Mouse (Mus musculus): ENCODE measurements around the gene Col6a2. TPM values are rescaled to one million over a fixed set of nuclear protein-coding genes. Genes with fewer than 3 reads are reported as not detected.

Col6a2 gene
- not detected in 4 replicates for total RNA-seq (2023)

DNA sequence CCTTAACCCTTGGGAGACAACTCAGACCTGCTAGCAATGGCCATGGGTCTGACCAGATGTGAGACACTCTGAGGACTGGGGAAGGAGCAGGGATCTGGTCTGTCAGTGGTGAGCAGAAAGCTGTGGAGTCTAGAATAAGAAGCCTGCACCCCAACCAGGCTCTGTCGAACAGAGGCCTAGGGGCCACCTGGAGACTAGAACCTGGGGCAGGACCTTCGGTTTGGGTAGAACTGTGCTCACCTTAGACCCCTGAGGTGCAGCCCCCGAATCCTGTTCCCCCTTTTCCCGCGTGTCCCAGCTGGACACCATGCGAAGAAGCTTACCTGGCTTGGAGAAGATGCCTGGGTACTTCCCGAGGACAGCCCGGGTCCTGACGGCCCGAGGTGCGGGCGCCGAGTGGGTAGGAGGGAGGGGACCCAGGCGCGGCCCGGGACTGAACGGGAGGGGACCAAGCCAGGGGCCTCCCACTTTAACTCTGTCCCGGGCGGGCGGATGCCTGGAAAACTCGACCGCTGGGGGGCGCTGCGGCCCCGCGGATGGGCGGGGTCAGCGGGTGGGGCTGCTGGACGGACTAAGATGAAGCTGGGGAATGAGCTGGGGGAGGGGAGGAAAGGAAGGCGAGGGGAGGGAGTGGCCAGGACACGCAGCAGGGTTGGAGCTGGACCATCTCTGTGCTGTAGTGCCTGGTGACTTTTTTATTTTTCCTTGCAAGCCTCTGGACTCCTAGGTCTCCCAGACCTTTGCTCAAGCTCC lies at the start of gene Col6a2:
Col6a2 (minus strand) TSS at position 703 of the 753 bp plus-strand sequence.

GRCm38 (mm10) chr10:76575374-76575773 lies 48.1 kb downstream of the Col6a2 start, which contains the start of gene Ftcd:
TSS of gene Ftcd (plus strand) at chr10:76575648.

GRCm38 (mm10) chr10:76561972-76562371 lies 61.5 kb downstream of the Col6a2 start, which contains the start of gene Spatc1l:
TSS of gene Spatc1l (plus strand) at chr10:76562272.

Other genes with a start within 250 kb of the Col6a2 start
- gene AC141477.1, start 183.2 kb downstream of the Col6a2 start, total RNA-seq (2023): 5.2 to 28.2 TPM (median 11.7 TPM) in 4 replicates
- gene Pcnt, start 180.8 kb downstream of the Col6a2 start, total RNA-seq (2023): 57.8 to 72.5 TPM (median 63.6 TPM) in 4 replicates
- not detected in 4 replicates for gene 2610028H24Rik, start 174.5 kb downstream of the Col6a2 start, total RNA-seq (2023)
- gene Mcm3ap, start 154.7 kb downstream of the Col6a2 start, total RNA-seq (2023): 66.9 to 82.3 TPM (median 73.1 TPM) in 4 replicates
- 1.2 to 2.1 TPM (median 1.6 TPM) in 4 replicates for gene Ybey, start 154.5 kb downstream of the Col6a2 start, total RNA-seq (2023)
- 11.9 to 28.3 TPM (median 18.9 TPM) in 4 replicates for gene Lss, start 92.0 kb downstream of the Col6a2 start, total RNA-seq (2023)
- gene Spatc1l, start 61.4 kb downstream of the Col6a2 start, total RNA-seq (2023): not detected in 4 replicates
- not detected in 4 replicates for gene Ftcd, start 48.0 kb downstream of the Col6a2 start, total RNA-seq (2023)
- gene Col6a1, start 102.5 kb upstream of the Col6a2 start, total RNA-seq (2023): 0.17 to 0.21 TPM in 2 of 4 replicates, not detected in the others

All from B cell, adult 62 days (primary cell).